Mouse (Mus musculus) spleen, embryonic (tissue): ENCODE results near the gene Fhl3.

Experiments
- CTCF ChIA-PET: fragments of 350-600 bp; sonication (Branson Sonifier 250); formaldehyde crosslinking; loops from one replicate; lab custom pipeline; 2022; lab: Charles Lee

The Fhl3 gene

DNA sequence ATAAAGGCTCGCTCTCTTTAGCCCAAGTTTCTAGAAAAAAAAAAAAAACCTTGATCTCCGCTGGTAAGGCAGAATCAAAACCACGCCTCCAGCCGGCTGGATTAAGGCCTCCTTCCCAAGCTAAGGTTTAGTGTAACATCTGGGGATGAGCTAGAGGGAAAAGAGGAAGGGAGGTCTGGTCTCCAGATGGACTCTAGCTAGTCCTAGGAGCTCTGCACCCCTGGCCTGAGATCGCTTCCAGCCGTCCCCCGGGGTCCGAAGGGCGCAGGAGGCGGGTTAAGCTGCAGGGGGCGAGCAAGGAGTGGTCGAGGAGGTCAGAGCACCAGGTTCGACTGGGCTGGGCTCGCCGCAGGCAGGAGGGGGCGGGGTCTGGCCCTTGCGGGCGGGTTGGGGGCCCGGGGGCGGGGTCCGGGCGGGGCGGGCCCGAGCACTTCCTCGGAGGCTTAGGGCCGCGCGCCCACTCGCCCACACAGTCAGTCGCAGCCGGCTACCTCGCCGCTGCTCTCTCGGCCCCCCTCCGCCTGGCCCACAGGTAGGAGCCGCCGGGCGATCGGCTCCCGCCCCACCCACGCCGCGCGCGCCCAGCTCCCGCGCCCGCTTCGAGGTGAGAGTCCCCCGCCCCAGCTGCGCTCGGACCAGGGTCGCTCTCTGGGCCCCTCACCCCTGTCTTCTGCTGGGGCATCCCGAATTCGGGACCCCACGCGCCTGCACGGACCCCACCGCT is at the start of gene Fhl3:
Gene Fhl3, plus strand, starts transcription at position 454 of the 724 bp plus-strand sequence.
- CTCF ChIA-PET: interaction anchor here (0.5 to 0.6 kb wide), 3 partner anchors 16 to 1661 kb away, joined by 3 to 6 read pairs (median 5); no protein-coding TSS in a partner anchor

DNA sequence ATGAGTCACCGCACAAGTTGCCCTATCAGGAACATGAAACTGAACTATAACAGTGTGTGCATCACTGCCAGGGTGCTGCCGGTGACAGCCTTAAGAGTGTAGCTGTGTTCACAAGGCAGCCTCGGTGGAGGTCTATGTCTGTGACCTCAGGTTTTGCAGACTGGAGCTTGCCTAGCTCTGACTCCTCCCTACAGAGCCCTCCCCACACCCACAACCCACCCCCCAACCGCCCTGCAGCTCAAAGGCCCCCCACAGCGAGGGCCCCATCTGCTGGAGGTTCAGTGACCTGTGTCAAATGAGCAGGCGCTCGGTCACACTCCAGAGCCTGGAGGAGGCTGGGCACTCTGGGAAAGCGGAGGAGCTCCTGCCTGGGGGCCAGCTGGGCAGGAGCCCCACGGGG is 47.6 kb upstream of the Fhl3 start:
- CTCF ChIA-PET: no interaction called here

DNA sequence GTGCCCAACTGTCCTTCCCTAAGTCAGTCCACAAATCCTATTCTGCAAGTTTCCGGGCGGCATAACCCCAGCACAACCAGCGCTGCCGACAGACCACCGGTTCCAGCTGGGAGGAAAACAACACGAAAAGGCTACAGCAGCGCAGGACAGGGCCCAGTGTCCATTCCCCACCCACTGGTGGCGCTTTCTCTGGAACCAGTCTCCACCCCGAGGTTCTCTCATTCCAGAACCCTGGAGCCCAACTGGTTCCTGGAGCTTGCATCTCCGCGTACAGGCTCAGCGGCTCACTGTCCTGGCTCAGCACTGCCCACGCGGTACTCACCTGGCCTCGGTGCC is 44.0 kb upstream of the Fhl3 start, which contains the start of gene Pou3f1:
Gene Pou3f1, plus strand, starts transcription at position 290 of the 336 bp plus-strand sequence.
- CTCF ChIA-PET: interaction anchor here (0.6 kb wide), 1 partner anchor 45 kb away, joined by 3 read pairs; no protein-coding TSS in a partner anchor

DNA sequence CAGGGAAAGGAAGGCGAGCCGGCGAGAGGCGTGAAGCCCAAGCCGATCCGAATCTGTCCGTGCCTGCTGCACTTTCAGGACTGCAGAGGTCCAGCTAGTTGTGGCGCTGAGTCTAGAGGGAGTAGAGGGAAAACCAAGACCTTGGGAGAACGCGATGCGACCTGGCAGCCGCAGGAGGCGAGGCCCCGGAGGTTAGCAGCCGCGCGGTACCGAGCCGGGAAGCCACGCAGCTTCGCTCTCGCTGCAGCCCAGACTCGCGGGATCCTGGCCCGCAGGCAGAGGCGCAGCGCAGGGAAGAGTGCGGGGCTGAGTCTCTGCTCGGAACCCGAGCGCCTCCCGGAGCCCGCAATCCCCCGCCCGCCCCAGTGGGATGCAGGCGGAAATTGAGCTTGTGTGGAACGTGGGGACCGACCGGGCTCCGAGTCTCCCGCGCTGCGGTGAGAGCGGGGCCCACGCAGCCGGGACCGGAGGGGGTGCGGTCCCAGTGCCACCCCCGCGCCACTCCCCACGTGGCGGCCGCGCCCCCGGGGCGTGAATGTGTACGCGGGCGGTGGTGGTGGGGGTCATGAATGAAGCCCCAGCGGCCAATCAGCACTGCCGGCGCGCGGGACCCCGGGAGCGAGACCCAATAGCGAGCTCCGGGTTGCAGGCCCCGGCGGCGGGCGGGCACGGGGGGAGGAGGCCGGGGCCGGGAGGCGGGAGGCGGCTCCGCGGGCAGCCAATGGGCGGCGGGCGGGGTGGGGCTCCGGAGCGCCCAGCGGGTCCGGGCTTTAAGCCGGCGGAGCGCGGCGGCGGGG is 43.4 kb upstream of the Fhl3 start:
- CTCF ChIA-PET: no interaction called here

DNA sequence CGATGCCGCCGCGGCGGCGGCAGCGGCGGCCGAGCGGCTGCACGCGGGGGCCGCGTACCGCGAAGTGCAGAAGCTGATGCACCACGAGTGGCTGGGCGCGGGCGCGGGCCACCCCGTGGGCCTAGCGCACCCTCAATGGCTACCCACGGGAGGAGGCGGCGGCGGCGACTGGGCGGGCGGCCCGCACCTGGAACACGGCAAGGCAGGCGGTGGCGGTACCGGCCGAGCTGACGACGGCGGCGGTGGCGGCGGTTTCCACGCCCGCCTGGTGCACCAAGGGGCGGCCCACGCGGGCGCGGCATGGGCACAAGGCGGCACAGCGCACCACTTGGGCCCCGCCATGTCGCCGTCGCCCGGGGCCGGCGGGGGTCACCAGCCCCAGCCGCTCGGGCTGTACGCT is 42.7 kb upstream of the Fhl3 start:
- CTCF ChIA-PET: no interaction called here

DNA sequence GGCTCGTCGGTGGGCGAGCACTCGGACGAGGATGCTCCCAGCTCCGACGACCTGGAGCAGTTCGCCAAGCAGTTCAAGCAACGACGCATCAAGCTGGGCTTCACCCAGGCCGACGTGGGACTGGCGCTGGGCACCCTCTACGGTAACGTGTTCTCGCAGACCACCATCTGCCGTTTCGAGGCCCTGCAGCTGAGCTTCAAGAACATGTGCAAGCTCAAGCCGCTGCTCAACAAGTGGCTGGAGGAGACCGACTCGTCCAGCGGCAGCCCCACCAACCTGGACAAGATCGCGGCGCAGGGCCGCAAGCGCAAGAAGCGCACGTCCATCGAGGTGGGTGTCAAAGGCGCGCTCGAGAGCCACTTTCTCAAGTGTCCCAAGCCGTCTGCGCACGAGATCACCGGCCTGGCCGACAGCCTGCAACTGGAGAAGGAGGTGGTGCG is 42.1 kb upstream of the Fhl3 start:
- CTCF ChIA-PET: no interaction called here

DNA sequence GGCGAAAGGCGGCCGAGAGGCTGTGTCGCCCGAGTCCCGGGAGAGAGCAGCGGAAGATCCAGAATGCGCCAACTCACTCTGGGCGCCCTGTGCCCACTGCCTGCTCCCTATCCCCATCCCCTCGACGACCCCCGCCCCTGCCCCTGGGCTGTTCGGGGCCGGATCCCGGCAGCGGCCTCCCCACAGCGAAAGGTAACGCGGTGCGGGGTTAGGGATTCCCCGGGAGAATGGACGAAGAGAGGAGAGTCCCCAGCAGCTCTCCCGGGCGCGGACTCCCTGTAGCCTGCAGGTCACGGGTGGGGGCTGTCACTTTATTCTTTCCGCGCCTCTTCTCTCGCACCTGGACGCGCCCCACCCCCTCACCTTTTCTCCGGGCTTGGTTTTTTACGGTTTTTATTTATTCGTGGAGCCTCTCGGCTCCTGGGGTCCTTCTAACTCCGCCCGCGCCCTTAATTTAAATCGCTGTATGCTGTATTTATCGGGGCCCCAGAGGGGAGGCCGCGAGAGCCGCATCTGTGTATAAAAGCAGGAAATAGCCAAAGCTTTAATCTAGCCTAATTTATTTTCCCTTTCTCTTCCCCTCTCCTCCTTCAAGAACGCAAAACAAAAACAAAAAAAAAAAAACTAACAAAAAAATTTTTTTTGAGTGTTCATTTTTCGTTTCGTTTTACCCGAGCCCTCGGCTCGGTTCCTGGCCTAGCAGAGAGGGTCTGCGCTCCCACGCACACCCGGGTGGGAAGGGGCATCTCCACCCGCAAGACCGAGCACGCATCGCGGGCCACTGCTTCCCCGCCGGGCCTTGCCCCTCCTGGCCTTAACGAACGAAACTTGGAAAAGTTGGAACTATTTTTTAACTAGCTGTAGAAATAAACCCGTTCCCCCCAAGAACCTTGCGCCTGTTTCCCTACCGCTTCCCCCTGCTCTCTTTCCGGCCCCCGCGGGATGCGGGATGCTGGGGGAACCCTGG is 41.0 kb upstream of the Fhl3 start:
- CTCF ChIA-PET: interaction anchor here (0.6 kb wide), 1 partner anchor 987 kb away, joined by 3 read pairs; no protein-coding TSS in a partner anchor

DNA sequence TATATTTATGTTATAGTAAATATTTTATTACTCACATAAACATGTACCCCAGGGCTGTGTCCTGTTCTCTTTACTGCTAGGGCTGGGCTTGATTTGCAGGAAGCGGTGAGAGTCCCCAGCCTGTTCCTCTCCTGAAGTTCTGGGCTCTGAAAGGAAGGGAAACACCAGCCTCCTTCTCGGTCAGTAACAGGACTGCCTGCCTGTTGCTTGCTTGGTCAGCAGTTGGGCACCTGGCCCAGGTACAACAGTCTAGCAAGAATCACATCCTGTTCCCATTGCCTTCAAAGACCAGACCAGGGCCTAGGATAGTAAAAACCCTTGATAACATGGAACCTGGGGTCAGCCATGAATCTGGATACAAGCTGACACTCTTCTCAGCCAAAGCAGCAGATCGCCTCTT is 39.9 kb upstream of the Fhl3 start:
- CTCF ChIA-PET: no interaction called here

DNA sequence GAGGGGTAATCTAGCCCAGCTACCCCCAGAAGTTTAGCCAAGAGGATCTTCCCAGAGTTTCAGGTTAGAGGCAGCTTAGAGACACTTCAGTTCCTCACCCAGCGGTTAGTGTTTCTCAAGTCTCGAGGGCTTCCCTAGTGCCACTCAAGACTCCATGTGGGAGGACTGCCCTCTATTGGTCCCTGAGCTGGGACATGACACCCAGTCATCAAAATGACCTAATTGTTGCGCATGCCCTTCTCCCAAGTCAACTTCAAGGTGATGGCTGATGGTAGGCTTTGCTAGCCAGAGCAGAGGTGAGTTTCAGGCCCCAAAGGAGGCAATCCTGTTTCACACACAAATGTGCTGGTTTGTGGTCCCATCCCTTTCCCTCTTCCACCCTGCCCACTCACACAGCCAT is 37.5 kb upstream of the Fhl3 start:
- CTCF ChIA-PET: no interaction called here

DNA sequence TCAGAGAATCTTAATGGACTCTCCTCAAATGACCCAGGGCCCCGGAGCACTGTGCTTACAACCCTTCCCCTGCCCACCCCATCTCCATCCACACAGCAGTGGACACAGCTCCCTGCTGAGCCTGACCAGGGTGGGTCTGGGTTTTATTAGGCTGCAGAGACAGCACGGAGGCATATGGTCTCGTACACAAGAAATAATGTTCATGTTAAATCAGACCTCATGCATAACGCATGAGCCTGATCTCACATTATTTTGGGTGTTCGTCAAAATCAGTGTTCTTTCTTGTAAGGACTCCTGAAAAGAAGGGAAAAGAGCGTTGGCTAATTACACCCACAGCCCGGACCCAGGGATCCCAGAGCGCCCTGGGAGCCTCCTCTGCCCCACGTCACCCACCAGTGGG is 36.3 kb upstream of the Fhl3 start:
- CTCF ChIA-PET: no interaction called here

DNA sequence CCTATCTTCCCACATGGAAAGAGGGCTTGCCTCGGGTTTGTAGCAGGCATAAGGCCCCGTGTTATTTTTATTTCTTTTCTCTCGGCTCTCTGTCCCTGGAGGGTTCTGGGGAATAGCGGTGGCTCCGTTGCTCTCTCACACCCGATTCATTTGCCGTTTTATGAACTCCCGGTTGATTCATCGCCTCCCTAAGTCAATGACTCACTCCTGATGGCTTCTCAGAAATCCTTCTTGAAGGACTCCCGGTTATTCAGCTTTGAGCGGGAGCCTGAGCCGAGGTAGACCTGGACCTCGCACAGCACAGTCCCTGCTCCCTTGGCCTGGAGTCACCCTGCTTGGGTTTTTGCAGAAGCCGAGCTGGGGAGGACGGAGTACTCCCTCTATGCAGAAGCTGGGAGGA is 35.9 kb upstream of the Fhl3 start:
- CTCF ChIA-PET: no interaction called here

DNA sequence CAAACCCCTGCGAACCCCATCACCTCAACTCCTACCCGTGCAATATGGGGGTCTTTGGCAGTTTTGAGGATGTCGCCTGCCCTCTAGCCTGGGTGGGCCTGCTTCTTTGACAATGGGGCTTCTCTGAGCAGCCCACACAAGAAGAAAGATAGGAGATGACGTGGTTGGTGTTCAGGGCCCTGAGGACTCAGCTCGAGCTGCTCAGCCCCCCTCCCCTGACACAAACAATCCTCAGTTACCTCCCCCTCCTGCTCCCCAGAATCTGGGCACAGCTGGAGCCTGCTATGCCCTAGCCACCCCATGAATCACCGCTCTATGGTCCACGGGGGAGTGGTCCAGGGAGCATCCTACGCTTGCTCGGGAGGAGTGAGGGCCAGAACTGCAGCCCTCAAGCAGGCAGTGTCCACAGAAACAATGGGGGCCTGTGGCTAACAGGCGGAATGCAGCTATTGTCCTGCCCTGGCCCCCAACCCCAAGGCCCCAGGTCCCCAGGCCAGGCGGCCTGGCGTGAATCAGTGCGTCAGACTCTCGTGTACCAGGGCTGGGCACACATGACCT is 32.9 kb upstream of the Fhl3 start:
- CTCF ChIA-PET: no interaction called here

DNA sequence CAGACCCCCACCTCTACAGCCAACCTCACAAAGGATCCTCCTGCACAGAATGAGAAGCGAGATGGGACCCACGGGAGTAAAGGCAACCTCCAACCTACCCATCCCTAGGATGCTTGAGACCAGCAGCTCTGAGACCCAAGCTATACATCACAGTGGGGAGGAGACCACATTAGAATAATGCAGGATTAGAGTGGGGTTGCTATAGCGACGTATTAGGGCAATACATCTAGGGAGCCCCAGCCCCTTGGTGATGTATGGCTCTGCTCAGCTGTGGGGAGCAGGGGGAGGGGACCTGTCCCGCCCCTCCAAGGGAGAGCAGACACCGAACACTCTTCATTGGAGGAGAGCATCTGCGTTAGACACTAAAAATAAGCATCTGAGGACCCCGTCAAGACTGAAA is 32.4 kb upstream of the Fhl3 start:
- CTCF ChIA-PET: no interaction called here

DNA sequence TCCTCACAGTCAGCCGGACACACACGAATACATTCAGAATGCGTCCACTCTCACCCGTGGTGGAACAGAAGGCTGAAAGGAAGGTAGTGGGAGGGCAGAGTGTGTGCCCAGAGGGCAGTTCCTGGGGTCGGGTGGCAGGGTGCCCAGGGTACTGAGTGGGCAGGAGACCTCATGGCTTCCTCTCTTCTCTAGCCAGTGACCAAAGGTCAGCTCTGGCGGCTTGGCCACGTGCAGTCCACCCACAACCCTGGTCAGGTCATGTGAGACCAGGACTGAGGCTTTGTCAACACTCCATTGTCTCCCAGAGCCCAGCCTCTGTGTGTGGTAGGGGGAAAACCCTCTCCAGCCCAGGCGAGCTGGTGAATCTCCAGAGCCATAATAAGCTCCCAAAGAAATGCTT is 30.3 kb upstream of the Fhl3 start:
- CTCF ChIA-PET: no interaction called here

DNA sequence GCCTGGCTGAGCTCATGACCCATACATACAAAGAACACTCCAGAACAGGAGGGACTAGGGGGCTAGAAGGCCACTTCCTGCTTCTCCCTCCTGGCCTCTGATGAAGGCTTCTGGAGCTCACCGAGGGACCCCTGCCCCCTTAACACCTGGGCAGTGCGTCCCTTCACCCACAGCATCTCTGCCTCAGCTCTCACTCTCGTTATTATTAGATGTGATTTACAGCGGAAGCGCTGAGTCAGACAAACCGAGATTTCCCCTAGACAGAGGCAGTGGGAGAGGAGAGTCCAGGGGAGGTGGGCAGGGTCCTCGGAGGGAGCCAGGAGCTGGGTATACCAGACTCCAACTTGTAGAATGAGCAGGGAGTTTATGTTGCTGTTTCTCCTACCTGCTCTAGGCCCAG is 28.9 kb upstream of the Fhl3 start:
- CTCF ChIA-PET: no interaction called here

DNA sequence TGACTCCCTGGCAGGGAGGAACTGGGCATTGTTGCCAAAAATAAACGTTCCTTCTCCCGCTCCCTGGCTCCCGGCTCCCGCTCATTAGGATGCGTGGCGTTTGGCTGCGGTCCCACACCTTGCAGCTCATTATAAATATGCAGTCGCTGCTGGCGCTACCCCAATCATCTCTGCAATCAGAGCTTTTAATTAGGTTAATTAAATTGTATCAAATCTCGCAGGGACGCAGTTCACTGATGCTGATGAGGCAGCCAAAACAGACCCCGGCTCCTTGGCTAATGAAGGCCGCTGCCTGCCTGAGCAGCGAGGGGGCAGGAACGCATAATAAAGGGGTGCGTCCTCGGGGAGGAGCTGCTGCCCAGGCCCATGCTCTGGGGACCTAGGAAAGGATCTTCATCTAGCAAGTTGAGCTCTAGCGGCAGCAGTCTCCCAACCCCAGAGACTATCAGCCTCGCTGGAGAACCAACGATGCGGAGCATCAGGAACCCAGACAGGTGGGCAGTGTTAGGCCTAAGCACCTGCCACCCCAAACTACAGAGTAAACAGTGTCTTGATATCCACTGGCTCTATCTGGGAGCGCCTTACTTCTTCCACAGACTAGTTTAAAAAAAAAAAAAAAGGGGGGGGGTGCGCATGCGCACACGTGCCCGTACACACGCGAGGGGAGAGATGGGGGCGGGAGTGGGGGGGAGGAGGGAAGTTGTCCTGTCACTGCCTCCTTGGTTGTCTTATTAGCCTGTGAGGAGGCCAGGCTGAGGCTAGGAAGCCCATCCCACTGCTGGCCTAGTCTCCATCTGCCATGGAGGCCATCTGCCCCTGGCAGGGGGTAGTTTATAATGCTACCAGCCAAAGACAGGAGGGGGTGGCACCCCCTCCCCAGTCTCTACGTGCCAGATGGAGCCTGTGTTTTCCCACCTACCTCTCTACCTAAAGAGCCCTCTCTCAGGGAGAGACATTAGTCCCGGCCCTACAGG is 27.9 kb upstream of the Fhl3 start:
- CTCF ChIA-PET: interaction anchor here (0.7 kb wide), 1 partner anchor 83 kb away, joined by 8 read pairs; no protein-coding TSS in a partner anchor

DNA sequence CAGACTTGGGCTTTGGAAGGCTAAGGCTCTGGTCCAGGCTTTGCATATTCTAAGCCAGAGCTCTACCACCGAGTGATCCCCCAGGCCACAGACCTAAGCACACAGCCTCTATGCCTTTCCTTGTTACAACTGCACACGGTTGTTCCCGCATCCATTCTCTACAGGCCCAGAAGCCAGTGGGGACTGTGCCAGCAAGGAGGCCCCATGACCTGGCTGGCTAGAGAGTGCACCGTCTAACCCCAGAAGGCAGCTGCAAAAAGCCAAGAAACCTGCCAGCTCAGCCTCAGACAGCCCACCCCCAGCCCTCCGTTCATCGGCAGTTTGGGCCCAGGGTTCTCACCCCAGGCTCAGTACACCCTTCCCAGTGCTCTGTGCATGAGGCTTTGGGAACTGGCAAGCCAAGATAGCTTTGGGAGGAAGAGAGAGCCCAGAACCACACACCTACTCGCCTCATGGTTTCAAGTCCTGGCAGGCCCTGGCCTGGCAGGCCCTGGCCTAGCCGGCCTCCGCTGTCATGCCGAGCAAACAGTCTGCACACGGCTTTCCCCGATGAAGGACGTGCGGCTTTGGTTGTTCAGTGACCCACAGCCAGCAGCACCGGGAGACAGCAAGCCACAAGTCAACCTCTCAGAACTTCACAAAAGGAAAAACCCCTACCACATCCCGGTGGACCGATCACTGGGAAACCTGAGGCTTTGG is 26.0 kb upstream of the Fhl3 start:
- CTCF ChIA-PET: no interaction called here

DNA sequence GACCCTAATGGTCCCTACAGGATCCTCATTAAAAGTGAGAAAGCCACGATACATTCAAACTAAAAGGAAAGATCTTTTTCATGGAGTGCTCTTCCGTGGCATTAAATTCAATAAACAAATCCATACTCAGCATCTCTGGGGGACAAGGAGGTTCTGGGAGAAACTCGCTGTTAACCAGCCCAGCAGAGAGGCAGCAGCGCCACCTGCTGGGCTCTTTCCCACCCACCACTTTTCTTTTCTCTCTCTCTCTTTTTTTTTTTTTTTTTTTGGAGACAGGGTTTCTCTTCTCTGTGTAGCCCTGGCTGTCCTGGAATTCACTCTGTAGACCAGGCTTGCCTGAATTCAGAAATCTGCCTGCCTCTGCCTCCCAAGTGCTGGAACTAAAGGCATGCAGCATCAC is 25.5 kb upstream of the Fhl3 start:
- CTCF ChIA-PET: no interaction called here

DNA sequence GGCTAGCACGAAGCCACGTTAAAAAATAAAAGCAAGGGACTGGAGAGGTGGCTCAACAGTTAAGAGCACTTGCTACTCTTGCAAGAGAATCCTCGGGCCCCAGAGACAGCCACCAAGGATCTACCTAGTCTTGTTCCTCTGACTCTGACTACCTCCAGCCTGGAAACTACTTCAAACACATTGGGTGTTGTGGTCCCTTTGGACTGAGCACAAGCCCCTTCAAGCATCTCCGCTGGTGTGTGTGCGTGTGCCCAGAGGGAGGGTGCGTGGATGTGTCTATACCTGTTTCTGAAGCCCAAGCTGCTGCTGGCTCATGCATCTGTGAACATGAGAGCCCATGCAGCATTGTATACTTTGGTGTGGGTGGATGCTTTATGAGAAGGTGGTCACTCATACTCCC is 24.5 kb upstream of the Fhl3 start:
- CTCF ChIA-PET: no interaction called here
